ENCODE assay signal across 8 mouse cellular contexts in the genomic region with DNA sequence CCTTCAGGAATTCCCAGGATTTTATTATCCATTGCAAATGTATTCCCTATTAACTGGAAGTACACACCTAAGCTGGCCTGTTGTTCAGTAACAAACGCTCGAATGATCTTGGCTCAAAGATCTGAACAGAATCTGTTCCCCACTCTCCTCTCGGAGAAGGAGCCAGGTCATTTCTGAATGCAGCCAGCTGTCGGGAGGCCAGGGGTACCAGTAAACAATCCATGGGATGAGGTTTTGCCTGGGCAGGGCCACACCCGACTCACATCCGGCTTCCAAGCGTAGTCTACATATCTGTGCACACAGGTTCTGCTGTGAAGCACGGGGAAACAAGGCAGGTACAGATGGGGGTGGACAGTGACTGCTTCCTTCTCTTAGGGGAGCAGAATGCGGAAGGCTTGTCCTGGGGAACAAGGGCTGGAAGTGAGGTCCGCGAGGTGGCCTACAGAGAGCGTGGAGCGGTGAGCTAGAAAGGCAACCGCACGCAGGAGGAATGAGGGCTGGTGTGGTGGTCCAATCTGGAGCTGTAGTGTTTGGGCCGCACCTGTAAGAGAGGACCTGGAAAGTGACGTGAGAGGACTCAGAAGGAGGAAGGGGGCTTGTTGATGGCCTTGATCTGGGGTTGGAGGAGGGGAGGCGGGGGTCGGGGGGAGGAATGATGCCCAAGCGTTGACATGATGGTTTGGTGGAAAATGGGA. TPM values are rescaled to one million over a fixed set of nuclear protein-coding genes. Genes with fewer than 3 reads are reported as not detected.
DNase-seq lines count a peak whose midpoint lies in the region; ATAC-seq and TF ChIP-seq lines count a peak whose summit lies in the region.

No protein-coding gene starts in this region.

- peak overlapping the region; percentile 43 for H3K4me2 ChIP-seq in neural tube, embryonic 14.5 days (ENCODE audit: low read depth, low read length)

- DNase-seq in CD4-positive, CD25-positive, alpha-beta regulatory T cell, adult 2 months (ENCODE audit: low read depth, low spot score): peak; percentile 71
- DNase-seq in adrenal gland, postnatal 10 days: peak; percentile 65
- DNase-seq in heart, postnatal 10 days: peak; percentile 79
- peak; percentile 64 to 77 for DNase-seq in kidney, postnatal 4 days
- DNase-seq in lung, adult 2 months: peak; percentile 85
- peak; percentile 75 for DNase-seq in thymus, postnatal 25 days

- no peaks in the 10 kb centered on the region for H3K36me3 ChIP-seq in neural tube, embryonic 14.5 days (ENCODE audit: control insufficient read depth, insufficient read depth, low read length)

- TF ChIP-seq POLR2A in lung, adult 2 months (IDR thresholded peaks at IDR 0.05; ENCODE audit: borderline replicate concordance, extremely low read depth, low read depth, low read length): peak; percentile 66; the same call in 1 of the 2 replicates

- no peaks in the 10 kb centered on the region for H3K4me1 ChIP-seq in lung, adult 2 months (ENCODE audit: control insufficient read depth, insufficient read depth, low read length)
- H3K4me1 ChIP-seq in neural tube, embryonic 14.5 days (ENCODE audit: control insufficient read depth, insufficient read depth, low read length): peaks cover 7% of the 10 kb centered on the region

- no peaks in the 10 kb centered on the region for H3K27me3 ChIP-seq in neural tube, embryonic 14.5 days (ENCODE audit: control insufficient read depth, insufficient read depth, low read length)

- peak; percentile 58 for ATAC-seq in erythroid progenitor cell, adult 5-6 weeks (replicated peaks; ENCODE audit: low FRiP score, poor library complexity, severe bottlenecking)
- ATAC-seq in neural tube, embryonic 14.5 days (ENCODE audit: low read depth): peak; percentile 25; the same call in 1 of the 2 replicates

- H3K9ac ChIP-seq in neural tube, embryonic 14.5 days (replicated peaks; ENCODE audit: low read depth, low read length): peak overlapping the region; percentile 42

- no peaks in the 10 kb centered on the region for H3K9me3 ChIP-seq in neural tube, embryonic 14.5 days (ENCODE audit: control insufficient read depth, low read length)

- peak overlapping the region; percentile 57 for H3K4me3 ChIP-seq in lung, adult 2 months (replicated peaks; ENCODE audit: extremely low read depth, low read depth, low read length)
- peak overlapping the region; percentile 46 for H3K4me3 ChIP-seq in neural tube, embryonic 14.5 days (ENCODE audit: low read depth, low read length)

- no peak for TF ChIP-seq CTCF in lung, adult 2 months (IDR thresholded peaks at IDR 0.05; ENCODE audit: insufficient read depth, low read length)

- WGBS in lung, adult 2 months: 5% methylated on average over 20 of the region's 20 CpGs
- 2% methylated on average over 20 of the region's 20 CpGs for WGBS in neural tube, embryonic 14.5 days

- H3K27ac ChIP-seq in neural tube, embryonic 14.5 days (ENCODE audit: low read depth, low read length): peak overlapping the region; percentile 73

- intact Hi-C loops in heart, postnatal 10 days (cut with DNase I): no loop called here

RNA-seq across cellular contexts. Expression of a gene that starts 16.5 kb away (rescaled TPM):
- total RNA-seq in adrenal gland, postnatal 10 days (2021): 1,000 to 10,000 TPM; 1,039 to 1,045 TPM
- total RNA-seq in erythroid progenitor cell, adult 5-6 weeks (2015; ENCODE audit: low replicate concordance): 158 and 186 TPM in 2 replicates
- total RNA-seq in erythroid progenitor cell, adult 5-6 weeks (2017; ENCODE audit: low replicate concordance): 215 and 222 TPM in 2 replicates
- 1,000 to 10,000 TPM in 1 of 2 experiments, 100 to 1,000 TPM in 1; 934 to 1,069 TPM for total RNA-seq in heart, postnatal 10 days (2021)
- polyA plus RNA-seq in lung, adult 2 months (2012; rRNA removed): 705 and 874 TPM in 2 replicates
- 1,368 and 1,388 TPM in 2 replicates for polyA plus RNA-seq in neural tube, embryonic 14.5 days (2014; fragmentation: Nextera tagmentation; extraction: Ambion mirVana)

RNA-seq across cellular contexts. Expression of a gene that starts 17.3 kb away (rescaled TPM):
- under 1 TPM; 0.21 to 0.24 TPM for total RNA-seq in adrenal gland, postnatal 10 days (2021)
- total RNA-seq in erythroid progenitor cell, adult 5-6 weeks (2015; ENCODE audit: low replicate concordance): not detected in 2 replicates
- not detected in 2 replicates for total RNA-seq in erythroid progenitor cell, adult 5-6 weeks (2017; ENCODE audit: low replicate concordance)
- total RNA-seq in heart, postnatal 10 days (2021): not detected
- 0.20 and 0.25 TPM in 2 replicates for polyA plus RNA-seq in lung, adult 2 months (2012; rRNA removed)
- polyA plus RNA-seq in neural tube, embryonic 14.5 days (2014; fragmentation: Nextera tagmentation; extraction: Ambion mirVana): 0.28 and 0.50 TPM in 2 replicates

RNA-seq across cellular contexts. Expression of a gene that starts 27.5 kb away (rescaled TPM):
- total RNA-seq in adrenal gland, postnatal 10 days (2021): 10 to 100 TPM; 11.2 to 12.2 TPM
- total RNA-seq in erythroid progenitor cell, adult 5-6 weeks (2015; ENCODE audit: low replicate concordance): 3.2 and 5.0 TPM in 2 replicates
- 3.6 and 15.9 TPM in 2 replicates for total RNA-seq in erythroid progenitor cell, adult 5-6 weeks (2017; ENCODE audit: low replicate concordance)
- total RNA-seq in heart, postnatal 10 days (2021): 10 to 100 TPM; 13.2 to 14.7 TPM
- polyA plus RNA-seq in lung, adult 2 months (2012; rRNA removed): 11.1 and 13.4 TPM in 2 replicates
- polyA plus RNA-seq in neural tube, embryonic 14.5 days (2014; fragmentation: Nextera tagmentation; extraction: Ambion mirVana): 8.5 and 8.6 TPM in 2 replicates

RNA-seq across cellular contexts. Expression of a gene that starts 34.9 kb away (rescaled TPM):
- total RNA-seq in adrenal gland, postnatal 10 days (2021): 10 to 100 TPM; 31.6 to 37.1 TPM
- total RNA-seq in erythroid progenitor cell, adult 5-6 weeks (2015; ENCODE audit: low replicate concordance): 5.4 and 10.5 TPM in 2 replicates
- 2.0 and 2.4 TPM in 2 replicates for total RNA-seq in erythroid progenitor cell, adult 5-6 weeks (2017; ENCODE audit: low replicate concordance)
- total RNA-seq in heart, postnatal 10 days (2021): 10 to 100 TPM; 56.4 to 62.5 TPM
- 5.0 and 8.2 TPM in 2 replicates for polyA plus RNA-seq in lung, adult 2 months (2012; rRNA removed)
- polyA plus RNA-seq in neural tube, embryonic 14.5 days (2014; fragmentation: Nextera tagmentation; extraction: Ambion mirVana): 34.5 and 40.5 TPM in 2 replicates

Comparison
In these comparisons a context has a peak if more than half of its experiments do, and no peak if none do; other contexts are left out.
1. Peak in every context shown above with its lines: DNase-seq, ATAC-seq, H3K4me3 ChIP-seq and H3K27ac ChIP-seq.
2. RNA of a gene that starts 16.5 kb away (total RNA-seq): 934 to 1,069 TPM in heart, postnatal 10 days and 1,039 to 1,045 TPM in adrenal gland, postnatal 10 days; 158 to 222 TPM in erythroid progenitor cell, adult 5-6 weeks; every median in the first group is over 4 times any median in the second.